Mouse (Mus musculus): ENCODE measurements around the gene Pet117. TPM values are rescaled to one million over a fixed set of nuclear protein-coding genes. Genes with fewer than 3 reads are reported as not detected.
"Not testable (repeated sequence)": the region's sequence is repeated elsewhere in the genome, so short reads cannot be mapped to it uniquely, and the experiment has no call there.

Gene Pet117
- polyA plus RNA-seq, 1 experiment from 2014 or later, result 2.8 TPM

- not testable (repeated sequence) for H3K27ac ChIP-seq; ATAC-seq; H3K4me1 ChIP-seq; H3K4me2 ChIP-seq; H3K36me3 ChIP-seq (ENCODE audit: poor library complexity, severe bottlenecking); H3K4me3 ChIP-seq; H3K9me3 ChIP-seq (replicated peaks); H3K9ac ChIP-seq
- WGBS, result 75% methylated on average over 6 of the region's 6 CpGs
- peaks cover 33% of the 10 kb centered on the region for H3K27me3 ChIP-seq
Observed at GRCm38 (mm10) chr2:144338149-144338548, 30.6 kb upstream of the Pet117 start.

GRCm38 (mm10) chr2:144343158-144343557 is 25.6 kb upstream of the Pet117 start:
- no peak overlapping the region for H3K4me3 ChIP-seq
- no peak overlapping the region for H3K27ac ChIP-seq
- H3K27me3 ChIP-seq, result no peaks in the 10 kb centered on the region
- H3K9ac ChIP-seq, result no peak overlapping the region
- no peaks in the 10 kb centered on the region for H3K4me1 ChIP-seq
- H3K4me2 ChIP-seq, result no peak overlapping the region
- WGBS, result 89% methylated on average over 4 of the region's 4 CpGs
- H3K9me3 ChIP-seq (replicated peaks), result no peaks in the 10 kb centered on the region
- H3K36me3 ChIP-seq (ENCODE audit: poor library complexity, severe bottlenecking), result no peaks in the 10 kb centered on the region
- ATAC-seq, result no peak

- Histone ChIP-seq H3K36me3 (ENCODE audit: poor library complexity, severe bottlenecking) (no peaks in the 10 kb centered on the region), H3K4me2 (no peak overlapping the region), H3K27ac (no peak overlapping the region), H3K27me3 (no peaks in the 10 kb centered on the region), H3K9me3 (replicated peaks) (no peaks in the 10 kb centered on the region), H3K9ac (no peak overlapping the region), H3K4me3 (no peak overlapping the region), H3K4me1 (no peaks in the 10 kb centered on the region)
- WGBS, result 73% methylated on average over 3 of the region's 3 CpGs
- no peak for ATAC-seq
Observed at GRCm38 (mm10) chr2:144348525-144348924, 20.3 kb upstream of the Pet117 start.

GRCm38 (mm10) chr2:144352843-144353242 is 16.0 kb upstream of the Pet117 start:
- Histone ChIP-seq H3K27me3 (no peaks in the 10 kb centered on the region), H3K9me3 (replicated peaks) (no peaks in the 10 kb centered on the region), H3K4me1 (no peaks in the 10 kb centered on the region), H3K4me3 (no peak overlapping the region), H3K27ac (no peak overlapping the region), H3K4me2 (no peak overlapping the region), H3K9ac (no peak overlapping the region), H3K36me3 (ENCODE audit: poor library complexity, severe bottlenecking) (no peaks in the 10 kb centered on the region)
- WGBS, result 90% methylated on average over 11 of the region's 11 CpGs
- no peak for ATAC-seq

- Histone ChIP-seq H3K4me1 (peaks cover 20% of the 10 kb centered on the region), H3K4me3 (peak overlapping the region; percentile 85), H3K9me3 (replicated peaks) (no peaks in the 10 kb centered on the region), H3K27me3 (no peaks in the 10 kb centered on the region), H3K27ac (peak overlapping the region; percentile 94), H3K4me2 (peak overlapping the region; percentile 77), H3K9ac (peak overlapping the region; percentile 89), H3K36me3 (ENCODE audit: poor library complexity, severe bottlenecking) (peaks cover 11% of the 10 kb centered on the region)
- 2% methylated on average over 12 of the region's 43 CpGs for WGBS
- peak; percentile 93 for ATAC-seq
Observed at GRCm38 (mm10) chr2:144369020-144369421, 225 bp downstream of the Pet117 start.

GRCm38 (mm10) chr2:144369511-144369910 is 715 bp downstream of the Pet117 start:
- no peaks in the 10 kb centered on the region for H3K9me3 ChIP-seq (replicated peaks)
- H3K4me1 ChIP-seq, result peaks cover 20% of the 10 kb centered on the region
- peak overlapping the region; percentile 85 for H3K4me3 ChIP-seq
- H3K9ac ChIP-seq, result peak overlapping the region; percentile 89
- peak overlapping the region; percentile 94 for H3K27ac ChIP-seq
- H3K27me3 ChIP-seq, result no peaks in the 10 kb centered on the region
- WGBS, result 1% methylated on average over 12 of the region's 12 CpGs
- 0 out of 2 replicates have a peak, but pooled peaks have one; percentile 36 for ATAC-seq
- H3K36me3 ChIP-seq (ENCODE audit: poor library complexity, severe bottlenecking), result peaks cover 15% of the 10 kb centered on the region
- H3K4me2 ChIP-seq, result peak overlapping the region; percentile 77

- Histone ChIP-seq H3K4me1 (peaks cover 20% of the 10 kb centered on the region), H3K4me3 (no peak overlapping the region), H3K4me2 (no peak overlapping the region), H3K9ac (no peak overlapping the region), H3K27ac (no peak overlapping the region), H3K36me3 (ENCODE audit: poor library complexity, severe bottlenecking) (peaks cover 34% of the 10 kb centered on the region), H3K27me3 (no peaks in the 10 kb centered on the region), H3K9me3 (replicated peaks) (no peaks in the 10 kb centered on the region)
- no peak for ATAC-seq
- 97% methylated on average over 4 of the region's 4 CpGs for WGBS
Observed at GRCm38 (mm10) chr2:144371566-144371965, 2.8 kb downstream of the Pet117 start.

- ATAC-seq, result no peak
- Histone ChIP-seq H3K9me3 (replicated peaks) (no peaks in the 10 kb centered on the region), H3K9ac (no peak overlapping the region), H3K4me2 (no peak overlapping the region), H3K4me1 (peaks cover 20% of the 10 kb centered on the region), H3K27me3 (no peaks in the 10 kb centered on the region), H3K36me3 (ENCODE audit: poor library complexity, severe bottlenecking) (peaks cover 48% of the 10 kb centered on the region), H3K4me3 (no peak overlapping the region), H3K27ac (no peak overlapping the region)
- WGBS, result 92% methylated on average over 9 of the region's 9 CpGs
Observed at GRCm38 (mm10) chr2:144373063-144373462, 4.3 kb downstream of the Pet117 start.

GRCm38 (mm10) chr2:144375063-144375703 is 6.4 kb downstream of the Pet117 start:
- no peaks in the 10 kb centered on the region for H3K9me3 ChIP-seq (replicated peaks)
- 94% methylated on average over 10 of the region's 10 CpGs for whole genome bisulfite sequencing
- H3K9ac ChIP-seq, result no peak overlapping the region
- no peak overlapping the region for H3K4me3 ChIP-seq
- H3K27ac ChIP-seq, result no peak overlapping the region
- H3K4me1 ChIP-seq, result peaks cover 10% of the 10 kb centered on the region
- H3K36me3 ChIP-seq (ENCODE audit: poor library complexity, severe bottlenecking), result peaks cover 69% of the 10 kb centered on the region
- no peaks in the 10 kb centered on the region for H3K27me3 ChIP-seq
- no peak for ATAC-seq
- H3K4me2 ChIP-seq, result no peak overlapping the region

- no peak for ATAC-seq
- no peak overlapping the region for H3K27ac ChIP-seq
- no peak overlapping the region for H3K9ac ChIP-seq
- no peaks in the 10 kb centered on the region for H3K27me3 ChIP-seq
- H3K36me3 ChIP-seq (ENCODE audit: poor library complexity, severe bottlenecking), result peaks cover 90% of the 10 kb centered on the region
- no peaks in the 10 kb centered on the region for H3K4me1 ChIP-seq
- WGBS, result 81% methylated on average over 3 of the region's 3 CpGs
- H3K4me2 ChIP-seq, result no peak overlapping the region
- H3K4me3 ChIP-seq, result no peak overlapping the region
- H3K9me3 ChIP-seq (replicated peaks), result no peaks in the 10 kb centered on the region
Observed at GRCm38 (mm10) chr2:144381293-144381692, 12.5 kb downstream of the Pet117 start.

GRCm38 (mm10) chr2:144381741-144382140 is 12.9 kb downstream of the Pet117 start:
- no peaks in the 10 kb centered on the region for H3K27me3 ChIP-seq
- H3K4me2 ChIP-seq, result no peak overlapping the region
- H3K9me3 ChIP-seq (replicated peaks), result no peaks in the 10 kb centered on the region
- H3K36me3 ChIP-seq (ENCODE audit: poor library complexity, severe bottlenecking), result peaks cover 88% of the 10 kb centered on the region
- no peak overlapping the region for H3K27ac ChIP-seq
- 86% methylated on average over 4 of the region's 4 CpGs for WGBS
- no peak overlapping the region for H3K4me3 ChIP-seq
- no peak overlapping the region for H3K9ac ChIP-seq
- no peaks in the 10 kb centered on the region for H3K4me1 ChIP-seq
- ATAC-seq, result no peak

- Histone ChIP-seq H3K9ac (no peak overlapping the region), H3K9me3 (replicated peaks) (no peaks in the 10 kb centered on the region), H3K4me1 (no peaks in the 10 kb centered on the region), H3K27me3 (no peaks in the 10 kb centered on the region), H3K4me3 (no peak overlapping the region), H3K27ac (no peak overlapping the region), H3K4me2 (no peak overlapping the region), H3K36me3 (ENCODE audit: poor library complexity, severe bottlenecking) (peaks cover 82% of the 10 kb centered on the region)
- ATAC-seq, result no peak
- 87% methylated on average over 7 of the region's 7 CpGs for WGBS
Observed at GRCm38 (mm10) chr2:144382624-144383138, 13.9 kb downstream of the Pet117 start.

GRCm38 (mm10) chr2:144386296-144386695 is 17.5 kb downstream of the Pet117 start:
- Histone ChIP-seq H3K9ac (no peak overlapping the region), H3K27ac (no peak overlapping the region), H3K4me2 (no peak overlapping the region), H3K36me3 (ENCODE audit: poor library complexity, severe bottlenecking) (peaks cover 79% of the 10 kb centered on the region), H3K4me1 (no peaks in the 10 kb centered on the region), H3K4me3 (no peak overlapping the region), H3K27me3 (no peaks in the 10 kb centered on the region), H3K9me3 (replicated peaks) (peaks cover 5% of the 10 kb centered on the region)
- WGBS, result 57% methylated on average over 2 of the region's 2 CpGs
- no peak for ATAC-seq
